Mouse (Mus musculus): Measurements from ENCODE around the gene Bcl2l10. TPM values are rescaled to one million over a fixed set of nuclear protein-coding genes. Genes with fewer than 3 reads are reported as not detected.

Bcl2l10 gene
- polyA plus RNA-seq, 1 experiment: not detected

DNA sequence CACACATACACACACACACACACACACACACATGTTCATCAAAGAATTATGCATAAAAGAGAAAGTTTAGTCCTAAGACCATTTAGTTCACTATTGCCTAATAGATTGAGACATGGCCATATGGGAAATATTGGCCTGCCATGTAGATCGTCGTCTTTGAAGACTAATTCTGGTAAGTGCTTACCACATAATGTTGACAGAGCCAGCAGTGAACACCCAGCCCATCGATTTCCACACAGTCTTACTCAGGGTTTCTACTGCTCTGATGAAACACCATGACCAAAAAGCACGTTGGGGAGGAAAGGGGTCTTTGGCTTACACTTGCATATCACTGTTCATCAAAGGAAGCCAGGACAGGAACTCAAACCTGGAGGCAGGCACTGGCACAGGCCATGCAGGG lies 5.1 kb upstream of the Bcl2l10 start:
- TF ChIP-seq POLR2A (IDR thresholded peaks at IDR 0.05; ENCODE audit: low read depth, low read length) (no peak), CTCF (IDR thresholded peaks at IDR 0.05; ENCODE audit: extremely low read depth, insufficient read length, insufficient replicate concordance, low read depth, low read length) (no peak)
- Histone ChIP-seq H3K27me3 (ENCODE audit: control insufficient read depth, insufficient read depth, low read length) (no peaks in the 10 kb centered on the region), H3K36me3 (ENCODE audit: control insufficient read depth, insufficient read depth, low read length) (peaks cover 3% of the 10 kb centered on the region; the same call in 1 of the 2 replicates), H3K4me3 (ENCODE audit: low read depth, low read length) (no peak overlapping the region), H3K4me1 (ENCODE audit: control insufficient read depth, insufficient read depth, insufficient read length, low read length) (no peaks in the 10 kb centered on the region), H3K27ac (ENCODE audit: insufficient read depth, low read depth, low read length) (no peak overlapping the region)
- WGBS: 76% methylated on average over 4 of the region's 4 CpGs

DNA sequence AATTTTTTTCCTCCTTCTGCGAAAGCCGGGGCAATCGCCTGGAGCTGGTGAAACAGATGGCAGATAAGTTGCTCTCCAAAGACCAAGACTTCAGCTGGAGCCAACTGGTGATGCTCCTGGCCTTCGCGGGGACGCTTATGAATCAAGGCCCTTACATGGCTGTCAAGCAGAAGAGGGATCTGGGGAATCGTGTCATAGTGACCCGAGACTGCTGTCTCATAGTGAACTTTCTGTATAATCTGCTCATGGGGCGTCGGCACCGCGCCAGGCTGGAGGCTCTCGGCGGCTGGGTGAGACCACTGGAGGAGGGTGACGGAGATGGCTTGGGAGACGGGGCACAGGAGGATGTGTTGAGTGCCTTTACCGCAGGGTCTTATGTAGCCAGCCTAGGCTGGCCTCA lies 508 bp downstream of the Bcl2l10 start:
- 89% methylated on average over 17 of the region's 17 CpGs for WGBS
- TF ChIP-seq POLR2A (IDR thresholded peaks at IDR 0.05; ENCODE audit: low read depth, low read length): no peak
- Histone ChIP-seq H3K27me3 (ENCODE audit: control insufficient read depth, insufficient read depth, low read length) (no peaks in the 10 kb centered on the region), H3K36me3 (ENCODE audit: control insufficient read depth, insufficient read depth, low read length) (no peaks in the 10 kb centered on the region; the same call in 1 of the 2 replicates), H3K4me1 (ENCODE audit: control insufficient read depth, insufficient read depth, insufficient read length, low read length) (no peaks in the 10 kb centered on the region), H3K4me3 (ENCODE audit: low read depth, low read length) (no peak overlapping the region), H3K27ac (ENCODE audit: insufficient read depth, low read depth, low read length) (no peak overlapping the region)

DNA sequence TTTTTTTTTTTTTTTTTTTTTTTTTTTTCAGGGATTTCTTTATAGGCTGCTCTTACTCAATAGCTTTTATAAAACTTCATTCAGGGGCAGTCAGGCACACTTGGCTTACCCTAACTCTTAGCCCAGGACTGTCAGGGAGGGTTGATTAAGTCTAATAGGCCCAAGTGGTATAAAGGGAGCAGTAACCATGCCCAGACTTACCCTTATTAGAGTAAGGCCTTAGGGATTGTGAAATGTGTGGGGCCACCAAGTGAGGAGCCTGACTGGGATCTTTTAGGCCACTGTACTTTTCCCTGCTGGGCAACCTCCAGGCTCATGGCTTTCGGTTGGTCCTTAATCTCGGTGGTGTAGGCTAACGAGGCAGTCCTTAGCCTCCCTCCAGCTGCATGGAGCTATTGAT lies 1.1 kb downstream of the Bcl2l10 start:
- H3K4me3 ChIP-seq (ENCODE audit: low read depth, low read length): no peak overlapping the region
- no peaks in the 10 kb centered on the region for H3K27me3 ChIP-seq (ENCODE audit: control insufficient read depth, insufficient read depth, low read length)
- H3K27ac ChIP-seq (ENCODE audit: insufficient read depth, low read depth, low read length): no peak overlapping the region
- WGBS: 82% methylated on average over 3 of the region's 3 CpGs
- H3K36me3 ChIP-seq (ENCODE audit: control insufficient read depth, insufficient read depth, low read length): no peaks in the 10 kb centered on the region; the same call in 1 of the 2 replicates
- H3K4me1 ChIP-seq (ENCODE audit: control insufficient read depth, insufficient read depth, insufficient read length, low read length): no peaks in the 10 kb centered on the region
- TF ChIP-seq CTCF (IDR thresholded peaks at IDR 0.05; ENCODE audit: extremely low read depth, insufficient read length, insufficient replicate concordance, low read depth, low read length) (no peak), POLR2A (IDR thresholded peaks at IDR 0.05; ENCODE audit: low read depth, low read length) (no peak)

DNA sequence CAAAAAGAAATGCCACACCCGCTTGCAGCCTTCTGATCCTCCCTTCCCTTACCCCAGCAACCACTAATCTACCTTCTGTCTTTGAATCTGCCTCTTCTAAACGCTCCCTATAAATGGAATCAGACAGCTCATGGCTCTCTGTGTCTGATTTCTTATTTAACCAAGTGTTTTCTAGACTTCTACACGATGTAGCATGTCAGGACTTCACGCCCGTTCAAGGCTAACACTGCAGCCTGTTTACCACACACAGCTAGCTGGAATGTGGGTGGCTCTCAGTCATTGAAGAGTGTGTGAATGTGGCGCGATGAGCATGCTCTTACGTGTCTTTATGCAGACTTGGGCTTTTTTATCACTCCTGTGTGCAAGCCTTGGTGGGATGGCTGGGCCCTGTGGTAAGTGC lies 5.5 kb downstream of the Bcl2l10 start:
- no peak overlapping the region for H3K27ac ChIP-seq (ENCODE audit: insufficient read depth, low read depth, low read length)

DNA sequence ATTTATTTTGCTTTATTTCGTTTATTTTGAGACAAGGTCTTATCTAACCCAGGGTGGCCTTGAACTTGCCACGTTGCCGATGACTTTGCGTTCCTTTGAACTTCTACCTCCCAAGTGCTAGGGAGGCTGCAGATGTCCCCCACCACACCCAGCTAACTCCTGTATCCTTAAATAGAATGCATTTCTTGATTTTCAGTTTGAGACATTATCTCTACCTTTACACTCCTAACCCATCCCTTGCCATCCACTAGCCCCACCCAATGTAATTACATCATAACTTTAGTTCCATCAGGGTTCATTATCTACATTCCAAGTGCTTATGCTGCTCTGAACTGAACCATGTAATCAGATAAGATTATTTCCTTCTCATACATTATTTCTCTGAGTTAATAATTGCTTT lies 8.2 kb downstream of the Bcl2l10 start:
- Histone ChIP-seq H3K27me3 (ENCODE audit: control insufficient read depth, insufficient read depth, low read length) (no peaks in the 10 kb centered on the region), H3K4me1 (ENCODE audit: control insufficient read depth, insufficient read depth, insufficient read length, low read length) (peaks cover 2% of the 10 kb centered on the region), H3K4me3 (ENCODE audit: low read depth, low read length) (no peak overlapping the region), H3K36me3 (ENCODE audit: control insufficient read depth, insufficient read depth, low read length) (no peaks in the 10 kb centered on the region), H3K27ac (ENCODE audit: insufficient read depth, low read depth, low read length) (no peak overlapping the region)
- TF ChIP-seq CTCF (IDR thresholded peaks at IDR 0.05; ENCODE audit: extremely low read depth, insufficient read length, insufficient replicate concordance, low read depth, low read length) (no peak), POLR2A (IDR thresholded peaks at IDR 0.05; ENCODE audit: low read depth, low read length) (no peak)
- 50% methylated on average over 4 of the region's 4 CpGs for WGBS

More for the DNA sequence above, 5.5 kb downstream of the Bcl2l10 start:
- no peak overlapping the region for H3K4me3 ChIP-seq (ENCODE audit: low read depth, low read length)
- no peaks in the 10 kb centered on the region for H3K36me3 ChIP-seq (ENCODE audit: control insufficient read depth, insufficient read depth, low read length)
- WGBS: 71% methylated on average over 8 of the region's 8 CpGs
- TF ChIP-seq POLR2A (IDR thresholded peaks at IDR 0.05; ENCODE audit: low read depth, low read length) (no peak), CTCF (IDR thresholded peaks at IDR 0.05; ENCODE audit: extremely low read depth, insufficient read length, insufficient replicate concordance, low read depth, low read length) (no peak)
- no peaks in the 10 kb centered on the region for H3K27me3 ChIP-seq (ENCODE audit: control insufficient read depth, insufficient read depth, low read length)
- H3K4me1 ChIP-seq (ENCODE audit: control insufficient read depth, insufficient read depth, insufficient read length, low read length): peaks cover 2% of the 10 kb centered on the region

DNA sequence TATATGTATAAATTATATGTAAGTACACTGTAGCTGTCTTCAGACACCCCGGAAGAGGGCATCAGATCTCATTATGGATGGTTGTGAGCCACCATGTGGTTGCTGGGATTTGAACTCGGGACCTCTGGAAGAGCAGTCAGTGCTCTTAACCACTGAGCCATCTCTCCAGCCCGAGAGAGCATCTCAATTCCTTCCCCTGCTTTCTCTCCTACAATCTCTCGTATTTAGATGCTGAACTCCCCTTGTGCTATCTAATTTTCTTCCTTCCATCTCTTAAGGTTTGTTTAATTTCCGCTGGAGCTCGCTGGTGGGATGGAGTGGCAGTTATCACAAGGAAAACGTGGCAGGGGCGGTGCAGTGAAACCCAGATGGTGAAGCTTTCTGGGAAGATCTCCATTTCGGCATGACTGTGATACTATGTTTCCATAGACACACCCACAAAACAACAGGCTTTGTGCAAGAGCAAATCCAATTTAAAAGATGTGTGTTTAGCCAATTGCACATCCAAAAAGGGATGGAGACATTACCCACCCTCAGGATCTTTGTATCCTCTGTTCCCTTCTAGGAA lies 9.6 kb downstream of the Bcl2l10 start:
- Histone ChIP-seq H3K36me3 (ENCODE audit: control insufficient read depth, insufficient read depth, low read length) (no peaks in the 10 kb centered on the region), H3K4me3 (ENCODE audit: low read depth, low read length) (no peak overlapping the region), H3K27me3 (ENCODE audit: control insufficient read depth, insufficient read depth, low read length) (no peaks in the 10 kb centered on the region), H3K4me1 (ENCODE audit: control insufficient read depth, insufficient read depth, insufficient read length, low read length) (peaks cover 6% of the 10 kb centered on the region), H3K27ac (ENCODE audit: insufficient read depth, low read depth, low read length) (no peak overlapping the region)
- no peak for TF ChIP-seq POLR2A (IDR thresholded peaks at IDR 0.05; ENCODE audit: low read depth, low read length)
- no peak for TF ChIP-seq CTCF (IDR thresholded peaks at IDR 0.05; ENCODE audit: extremely low read depth, insufficient read length, insufficient replicate concordance, low read depth, low read length)
- WGBS: 69% methylated on average over 9 of the region's 9 CpGs

DNA sequence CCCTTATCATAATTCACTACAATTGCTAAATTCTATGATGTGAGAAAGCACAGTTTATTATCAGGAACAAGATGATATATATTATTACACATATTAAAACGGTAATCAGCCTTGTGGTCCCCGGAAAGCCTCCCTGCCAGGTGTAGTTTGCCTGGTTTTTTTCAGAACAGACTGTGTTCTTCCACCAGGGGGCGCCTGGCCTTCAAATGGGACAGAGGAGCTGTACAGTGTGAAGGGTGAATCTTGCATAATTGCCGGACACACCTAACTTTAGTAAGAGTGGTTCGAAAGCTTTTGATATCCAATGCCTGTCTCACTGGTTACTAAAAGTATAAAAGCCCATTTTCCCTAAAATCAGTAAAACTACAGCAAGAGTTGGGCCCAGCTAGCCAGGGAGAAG lies 14.1 kb downstream of the Bcl2l10 start:
- no peak overlapping the region for H3K4me3 ChIP-seq (ENCODE audit: low read depth, low read length)
- peak overlapping the region; percentile 89 for H3K27ac ChIP-seq (ENCODE audit: insufficient read depth, low read depth, low read length)
- WGBS: 2% methylated on average over 5 of the region's 5 CpGs

More for the DNA sequence above, 14.1 kb downstream of the Bcl2l10 start:
- no peaks in the 10 kb centered on the region for H3K36me3 ChIP-seq (ENCODE audit: control insufficient read depth, insufficient read depth, low read length)
- no peaks in the 10 kb centered on the region for H3K27me3 ChIP-seq (ENCODE audit: control insufficient read depth, insufficient read depth, low read length)
- TF ChIP-seq CTCF (IDR thresholded peaks at IDR 0.05; ENCODE audit: extremely low read depth, insufficient read length, insufficient replicate concordance, low read depth, low read length) (peak; percentile 86; the same call in 1 of the 2 replicates), POLR2A (IDR thresholded peaks at IDR 0.05; ENCODE audit: low read depth, low read length) (no peak)
- H3K4me1 ChIP-seq (ENCODE audit: control insufficient read depth, insufficient read depth, insufficient read length, low read length): peaks cover 16% of the 10 kb centered on the region; the same call in 1 of the 2 replicates

Measured in small intestine, adult 2 months (tissue).